Mouse (Mus musculus): ENCODE data around the gene Sectm1a. TPM values are rescaled to one million over a fixed set of nuclear protein-coding genes. Genes with fewer than 3 reads are reported as not detected.
"Not testable (repeated sequence)": the region's sequence is repeated elsewhere in the genome, so short reads cannot be mapped to it uniquely, and the experiment has no call there.

The Sectm1a gene
- total RNA-seq, 2 experiments from 2014 or later, result not detected

- no peak for DNase-seq (ENCODE audit: low spot score in 2 of 2)
These were observed 8.9 kb upstream of the Sectm1a start for GRCm38 (mm10) chr11:121089756-121090546.

- no peak for DNase-seq (ENCODE audit: low spot score in 2 of 2)
These were observed 8.0 kb upstream of the Sectm1a start for GRCm38 (mm10) chr11:121088997-121089396.

- DNase-seq (ENCODE audit: low spot score in 2 of 2), result no peak
These were observed 5.3 kb upstream of the Sectm1a start for GRCm38 (mm10) chr11:121086296-121086695.

GRCm38 (mm10) chr11:121085181-121085580, 4.2 kb upstream of the Sectm1a start:
- no peak for DNase-seq (ENCODE audit: low spot score in 2 of 2)

GRCm38 (mm10) chr11:121082857-121083500, 2.0 kb upstream of the Sectm1a start:
- no peak for DNase-seq (ENCODE audit: low spot score in 2 of 2)

- no peak for DNase-seq (ENCODE audit: low spot score in 2 of 2)
These were observed 1.2 kb upstream of the Sectm1a start for GRCm38 (mm10) chr11:121082250-121082649.

- no peak for DNase-seq (ENCODE audit: low spot score in 2 of 2)
These were observed 690 bp downstream of the Sectm1a start for GRCm38 (mm10) chr11:121080330-121080729.

GRCm38 (mm10) chr11:121075655-121076054, 5.4 kb downstream of the Sectm1a start:
- DNase-seq (ENCODE audit: low spot score in 2 of 2), result no peak

GRCm38 (mm10) chr11:121069662-121070061, 11.4 kb downstream of the Sectm1a start:
- not testable (repeated sequence) for DNase-seq (ENCODE audit: low spot score in 2 of 2)

GRCm38 (mm10) chr11:121067895-121068294, 13.1 kb downstream of the Sectm1a start:
- no peak for DNase-seq (ENCODE audit: low spot score in 2 of 2)

GRCm38 (mm10) chr11:121064197-121064596, 16.8 kb downstream of the Sectm1a start:
- no peak for DNase-seq (ENCODE audit: low spot score in 2 of 2)

- DNase-seq (ENCODE audit: low spot score in 2 of 2), result no peak
These were observed 17.6 kb downstream of the Sectm1a start, which contains the start of gene Sectm1b for GRCm38 (mm10) chr11:121063379-121063778. Gene Sectm1b (minus strand): TSS chr11:121063569.

- DNase-seq (ENCODE audit: low spot score in 2 of 2), result no peak
These were observed 19.4 kb downstream of the Sectm1a start for GRCm38 (mm10) chr11:121061615-121062014.

GRCm38 (mm10) chr11:121060401-121061067, 20.5 kb downstream of the Sectm1a start:
- DNase-seq (ENCODE audit: low spot score in 2 of 2), result not testable (repeated sequence)

- no peak for DNase-seq (ENCODE audit: low spot score in 2 of 2)
These were observed 21.5 kb downstream of the Sectm1a start for GRCm38 (mm10) chr11:121059471-121059870.

- DNase-seq (ENCODE audit: low spot score in 2 of 2), result no peak
These were observed 22.1 kb downstream of the Sectm1a start for GRCm38 (mm10) chr11:121058956-121059355.

- DNase-seq (ENCODE audit: low spot score in 2 of 2), result no peak
These were observed 22.9 kb downstream of the Sectm1a start for GRCm38 (mm10) chr11:121058122-121058521.

GRCm38 (mm10) chr11:121056536-121057236, 24.3 kb downstream of the Sectm1a start:
- DNase-seq (ENCODE audit: low spot score in 2 of 2), result no peak

- peak; percentile 77 to 79 for DNase-seq (ENCODE audit: low spot score in 2 of 2)
These were observed 27.5 kb downstream of the Sectm1a start for GRCm38 (mm10) chr11:121053536-121053935.

- no peak for DNase-seq (ENCODE audit: low spot score in 2 of 2)
These were observed 28.6 kb downstream of the Sectm1a start for GRCm38 (mm10) chr11:121052387-121052786.

- no peak for DNase-seq (ENCODE audit: low spot score in 2 of 2)
These were observed 29.2 kb downstream of the Sectm1a start for GRCm38 (mm10) chr11:121051793-121052192.

Data from left cerebral cortex, adult 18-20 months (tissue).